Mouse (Mus musculus): Measurements from ENCODE around the gene Fam131c. TPM values are rescaled to one million over a fixed set of nuclear protein-coding genes. Genes with fewer than 3 reads are reported as not detected.

The Fam131c gene
- total RNA-seq (2014; rRNA removed): 0.40 and 0.46 TPM in 2 replicates
- 4.5 and 10.3 TPM in 2 replicates for polyA plus RNA-seq (2012; rRNA removed)

GRCm38 (mm10) chr4:141367997-141368791 is at the start of gene Fam131c:
Gene Fam131c (plus strand): TSS chr4:141368220.
- DNase-seq (ENCODE audit: extremely low read depth, low read depth, low spot score): peak; percentile 63

GRCm38 (mm10) chr4:141322526-141322925 is 45.5 kb upstream of the Fam131c start:
- WGBS: 84% methylated on average over 11 of the region's 11 CpGs
- H3K27me3 ChIP-seq (ENCODE audit: control insufficient read depth, insufficient read depth, low read length): no peaks in the 10 kb centered on the region
- no peak overlapping the region for H3K4me3 ChIP-seq (ENCODE audit: insufficient read depth, low read depth, low read length)
- TF ChIP-seq CTCF (IDR thresholded peaks at IDR 0.05; ENCODE audit: low read depth, low read length) (no peak), POLR2A (IDR thresholded peaks at IDR 0.05; ENCODE audit: extremely low read depth, insufficient read depth, low read length) (no peak)
- H3K27ac ChIP-seq (replicated peaks; ENCODE audit: insufficient read depth, low read depth, low read length): no peak overlapping the region
- H3K9ac ChIP-seq (ENCODE audit: low read depth, low read length): no peak overlapping the region
- peaks cover 54% of the 10 kb centered on the region for H3K36me3 ChIP-seq (ENCODE audit: control insufficient read depth, insufficient read depth, low read length)
- no peak for DNase-seq (ENCODE audit: extremely low read depth, low read depth, low spot score)
- H3K4me1 ChIP-seq (ENCODE audit: control insufficient read depth, insufficient read depth, low read length): peaks cover 19% of the 10 kb centered on the region
- H3K79me2 ChIP-seq (ENCODE audit: control insufficient read depth, insufficient read depth, low read length): no peaks in the 10 kb centered on the region

More at GRCm38 (mm10) chr4:141367997-141368791, at the start of gene Fam131c:
- no peaks in the 10 kb centered on the region for H3K27me3 ChIP-seq (ENCODE audit: control insufficient read depth, insufficient read depth, low read length)
- peak within 1 kb of the TSS; percentile 62 for H3K4me3 ChIP-seq (ENCODE audit: insufficient read depth, low read depth, low read length)
- 5% methylated on average over 61 of the region's 71 CpGs for WGBS
- no peaks in the 10 kb centered on the region for H3K79me2 ChIP-seq (ENCODE audit: control insufficient read depth, insufficient read depth, low read length)
- 0 out of 2 replicates have a peak within 1 kb of the TSS, but pooled peaks have one; percentile 13 for H3K27ac ChIP-seq (replicated peaks; ENCODE audit: insufficient read depth, low read depth, low read length)
- H3K9ac ChIP-seq (ENCODE audit: low read depth, low read length): peak within 1 kb of the TSS; percentile 92
- H3K36me3 ChIP-seq (ENCODE audit: control insufficient read depth, insufficient read depth, low read length): no peaks in the 10 kb centered on the region
- peaks cover 11% of the 10 kb centered on the region for H3K4me1 ChIP-seq (ENCODE audit: control insufficient read depth, insufficient read depth, low read length)
- TF ChIP-seq CTCF (IDR thresholded peaks at IDR 0.05; ENCODE audit: low read depth, low read length) (no peak), POLR2A (IDR thresholded peaks at IDR 0.05; ENCODE audit: extremely low read depth, insufficient read depth, low read length) (0 out of 2 replicates have a peak, but pooled peaks have one; percentile 11)

GRCm38 (mm10) chr4:141324771-141325191 is 43.2 kb upstream of the Fam131c start:
- peaks cover 19% of the 10 kb centered on the region for H3K4me1 ChIP-seq (ENCODE audit: control insufficient read depth, insufficient read depth, low read length)
- no peak overlapping the region; the same call in 1 of the 2 replicates for H3K9ac ChIP-seq (ENCODE audit: low read depth, low read length)
- TF ChIP-seq CTCF (IDR thresholded peaks at IDR 0.05; ENCODE audit: low read depth, low read length): peak; percentile 51
- no peak for TF ChIP-seq POLR2A (IDR thresholded peaks at IDR 0.05; ENCODE audit: extremely low read depth, insufficient read depth, low read length)
- H3K79me2 ChIP-seq (ENCODE audit: control insufficient read depth, insufficient read depth, low read length): no peaks in the 10 kb centered on the region
- peak; percentile 97 for DNase-seq (ENCODE audit: extremely low read depth, low read depth, low spot score)
- H3K27me3 ChIP-seq (ENCODE audit: control insufficient read depth, insufficient read depth, low read length): no peaks in the 10 kb centered on the region
- no peak overlapping the region for H3K4me3 ChIP-seq (ENCODE audit: insufficient read depth, low read depth, low read length)
- H3K27ac ChIP-seq (replicated peaks; ENCODE audit: insufficient read depth, low read depth, low read length): peak overlapping the region; percentile 88
- 22% methylated on average over 6 of the region's 6 CpGs for WGBS
- H3K36me3 ChIP-seq (ENCODE audit: control insufficient read depth, insufficient read depth, low read length): peaks cover 37% of the 10 kb centered on the region

- no peak for DNase-seq (ENCODE audit: extremely low read depth, low read depth, low spot score)
- Histone ChIP-seq H3K9ac (ENCODE audit: low read depth, low read length) (0 out of 2 replicates have a peak overlapping the region, but pooled peaks have one; percentile 39), H3K27me3 (ENCODE audit: control insufficient read depth, insufficient read depth, low read length) (no peaks in the 10 kb centered on the region), H3K4me1 (ENCODE audit: control insufficient read depth, insufficient read depth, low read length) (peaks cover 19% of the 10 kb centered on the region), H3K4me3 (ENCODE audit: insufficient read depth, low read depth, low read length) (no peak overlapping the region), H3K36me3 (ENCODE audit: control insufficient read depth, insufficient read depth, low read length) (peaks cover 34% of the 10 kb centered on the region; the same call in 1 of the 2 replicates), H3K27ac (replicated peaks; ENCODE audit: insufficient read depth, low read depth, low read length) (peak overlapping the region; percentile 88), H3K79me2 (ENCODE audit: control insufficient read depth, insufficient read depth, low read length) (no peaks in the 10 kb centered on the region)
- 68% methylated on average over 15 of the region's 15 CpGs for WGBS
- TF ChIP-seq CTCF (IDR thresholded peaks at IDR 0.05; ENCODE audit: low read depth, low read length): no peak
- no peak for TF ChIP-seq POLR2A (IDR thresholded peaks at IDR 0.05; ENCODE audit: extremely low read depth, insufficient read depth, low read length)
Observed at GRCm38 (mm10) chr4:141325636-141326035, 42.4 kb upstream of the Fam131c start.

- no peak for TF ChIP-seq POLR2A (IDR thresholded peaks at IDR 0.05; ENCODE audit: extremely low read depth, insufficient read depth, low read length)
- TF ChIP-seq CTCF (IDR thresholded peaks at IDR 0.05; ENCODE audit: low read depth, low read length): no peak
- 90% methylated on average over 4 of the region's 4 CpGs for WGBS
- H3K36me3 ChIP-seq (ENCODE audit: control insufficient read depth, insufficient read depth, low read length): peaks cover 27% of the 10 kb centered on the region; the same call in 1 of the 2 replicates
- H3K4me1 ChIP-seq (ENCODE audit: control insufficient read depth, insufficient read depth, low read length): peaks cover 26% of the 10 kb centered on the region
- H3K79me2 ChIP-seq (ENCODE audit: control insufficient read depth, insufficient read depth, low read length): no peaks in the 10 kb centered on the region
- H3K27ac ChIP-seq (replicated peaks; ENCODE audit: insufficient read depth, low read depth, low read length): no peak overlapping the region
- no peak overlapping the region for H3K4me3 ChIP-seq (ENCODE audit: insufficient read depth, low read depth, low read length)
- H3K9ac ChIP-seq (ENCODE audit: low read depth, low read length): no peak overlapping the region
- no peaks in the 10 kb centered on the region for H3K27me3 ChIP-seq (ENCODE audit: control insufficient read depth, insufficient read depth, low read length)
- no peak for DNase-seq (ENCODE audit: extremely low read depth, low read depth, low spot score)
Observed at GRCm38 (mm10) chr4:141327075-141327474, 40.9 kb upstream of the Fam131c start.

Measured in liver, adult 2 months (tissue).